Mouse (Mus musculus) brain, embryonic 14.5 days (tissue): ENCODE results near the gene Gm9817.

Experiments used
- CTCF ChIP-seq: fragments of 200-500 bp; IDR thresholded peaks from 2 replicates; pipeline ENCODE4 v1.5.1; 2012; ENCODE audit warnings: inconsistent platforms, mild to moderate bottlenecking, moderate library complexity, borderline replicate concordance; ENCODE audit not compliant: insufficient read depth, insufficient read length; ENCODE audit errors: extremely low read depth
- POLR2A ChIP-seq: fragments of 200-500 bp; IDR thresholded peaks from 2 replicates; pipeline ENCODE4 v1.6.1; 2012; ENCODE audit warnings: mild to moderate bottlenecking, inconsistent platforms, borderline replicate concordance; ENCODE audit not compliant: poor library complexity, insufficient read depth, insufficient read length, severe bottlenecking; ENCODE audit errors: extremely low read depth

DNA sequence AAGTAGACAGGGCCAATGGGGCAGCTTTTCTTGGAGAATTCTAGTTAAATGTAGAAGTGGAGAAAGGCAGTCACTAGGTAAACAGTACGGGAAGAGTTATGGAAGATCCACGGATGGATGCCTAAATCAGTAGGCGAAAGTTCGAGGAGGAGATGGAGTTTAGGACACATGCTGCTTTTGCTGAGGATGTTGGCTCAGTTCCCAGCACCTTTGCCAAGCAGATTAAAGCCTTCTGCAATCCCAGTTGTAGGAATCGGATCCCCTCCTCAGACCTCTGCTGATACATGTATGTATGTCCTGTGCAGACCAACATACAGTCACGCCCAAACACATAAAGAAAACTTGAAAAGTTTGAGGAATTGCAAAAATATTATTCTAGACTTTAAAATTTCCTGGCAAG is 8.1 kb upstream of the Gm9817 start:
- TF ChIP-seq CTCF (no peak), POLR2A (no peak)
